Mouse (Mus musculus): ENCODE measurements around the gene Prlh. TPM values are rescaled to one million over a fixed set of nuclear protein-coding genes. Genes with fewer than 3 reads are reported as not detected.
A peak's percentile ranks its signal among the peaks of the same experiment; 100 is the strongest.

Gene Prlh
- polyA plus RNA-seq, 1 experiment from 2014 or later, result not detected

DNA sequence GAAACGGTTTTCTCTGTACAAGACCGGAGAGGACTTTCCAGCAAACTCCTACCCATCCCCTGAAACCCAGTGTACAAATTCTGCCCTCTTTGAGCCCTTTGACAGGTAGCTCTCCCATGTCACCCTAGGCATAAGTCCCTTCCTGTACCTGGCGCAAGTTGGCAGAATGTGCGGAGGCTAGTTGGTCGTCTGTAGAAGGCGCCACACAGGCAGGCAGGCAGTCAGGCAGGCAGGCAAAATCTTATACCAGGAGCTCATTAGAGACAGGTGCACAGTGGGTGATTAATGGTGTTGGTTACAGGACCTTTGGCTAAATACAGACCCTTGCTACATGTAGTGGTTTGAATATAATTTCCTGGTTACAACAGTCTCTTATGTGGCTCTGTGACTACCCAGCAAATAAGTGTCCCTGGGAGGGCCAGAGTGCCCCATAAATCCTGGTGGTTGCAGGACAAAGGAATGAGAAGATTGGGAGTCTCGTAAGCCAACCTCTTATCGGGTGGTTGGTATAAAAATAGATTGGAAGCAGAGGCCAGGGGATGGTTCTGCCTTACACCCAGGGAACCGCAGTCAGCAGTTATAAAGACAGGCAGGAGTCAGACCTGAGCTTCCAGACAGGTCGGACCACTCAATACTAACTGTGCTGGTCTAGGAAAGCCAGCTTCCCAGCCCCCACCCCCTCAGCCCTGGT is 47.1 kb downstream of the Prlh start:
- H3K27ac ChIP-seq (ENCODE audit: low read length), result no peak overlapping the region
- H3K27me3 ChIP-seq (ENCODE audit: control insufficient read depth, insufficient read depth, low read length), result no peaks in the 10 kb centered on the region
- ATAC-seq (ENCODE audit: insufficient number of reproducible peaks, insufficient read depth, low FRiP score, low read depth), result no peak
- WGBS, result 64% methylated on average over 10 of the region's 10 CpGs
- no peaks in the 10 kb centered on the region for H3K9me3 ChIP-seq (ENCODE audit: control insufficient read depth, low read depth, low read length)
- peak overlapping the region; percentile 98 for H3K4me2 ChIP-seq (replicated peaks; ENCODE audit: low read depth, low read length)
- H3K4me3 ChIP-seq (ENCODE audit: low read depth, low read length), result peak overlapping the region; percentile 74; the same call in 1 of the 2 replicates
- H3K36me3 ChIP-seq (ENCODE audit: control insufficient read depth, insufficient read depth, low read length), result no peaks in the 10 kb centered on the region
- no peak overlapping the region for H3K9ac ChIP-seq (replicated peaks; ENCODE audit: low read depth, low read length)
- H3K4me1 ChIP-seq (ENCODE audit: control insufficient read depth, insufficient read depth, low read length), result peaks cover 12% of the 10 kb centered on the region

DNA sequence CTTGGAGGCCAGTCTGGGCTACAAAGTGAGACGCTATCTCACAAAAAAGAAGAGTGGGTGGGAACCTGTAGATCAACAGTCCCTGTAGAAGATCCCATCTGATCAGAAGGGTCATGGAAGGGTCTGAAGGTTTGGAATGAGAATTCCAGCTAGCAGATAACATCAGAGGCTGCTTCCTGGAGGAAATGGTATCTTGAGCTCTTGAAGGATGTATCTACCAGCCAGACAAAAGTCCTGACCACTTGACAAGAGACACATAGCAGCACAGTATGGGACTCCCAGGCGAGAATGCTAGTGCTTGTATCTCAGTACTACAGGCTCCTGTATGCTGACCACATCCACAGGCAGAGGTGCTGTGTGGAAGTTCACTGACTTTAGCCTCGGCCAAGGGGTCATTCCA is 48.2 kb downstream of the Prlh start:
- Histone ChIP-seq H3K36me3 (ENCODE audit: control insufficient read depth, insufficient read depth, low read length) (no peaks in the 10 kb centered on the region), H3K27ac (ENCODE audit: low read length) (no peak overlapping the region), H3K9ac (replicated peaks; ENCODE audit: low read depth, low read length) (no peak overlapping the region), H3K4me3 (ENCODE audit: low read depth, low read length) (no peak overlapping the region), H3K27me3 (ENCODE audit: control insufficient read depth, insufficient read depth, low read length) (no peaks in the 10 kb centered on the region), H3K9me3 (ENCODE audit: control insufficient read depth, low read depth, low read length) (no peaks in the 10 kb centered on the region), H3K4me2 (replicated peaks; ENCODE audit: low read depth, low read length) (no peak overlapping the region), H3K4me1 (ENCODE audit: control insufficient read depth, insufficient read depth, low read length) (peaks cover 12% of the 10 kb centered on the region)
- 83% methylated on average over 3 of the region's 3 CpGs for WGBS
- ATAC-seq (ENCODE audit: insufficient number of reproducible peaks, insufficient read depth, low FRiP score, low read depth), result no peak

DNA sequence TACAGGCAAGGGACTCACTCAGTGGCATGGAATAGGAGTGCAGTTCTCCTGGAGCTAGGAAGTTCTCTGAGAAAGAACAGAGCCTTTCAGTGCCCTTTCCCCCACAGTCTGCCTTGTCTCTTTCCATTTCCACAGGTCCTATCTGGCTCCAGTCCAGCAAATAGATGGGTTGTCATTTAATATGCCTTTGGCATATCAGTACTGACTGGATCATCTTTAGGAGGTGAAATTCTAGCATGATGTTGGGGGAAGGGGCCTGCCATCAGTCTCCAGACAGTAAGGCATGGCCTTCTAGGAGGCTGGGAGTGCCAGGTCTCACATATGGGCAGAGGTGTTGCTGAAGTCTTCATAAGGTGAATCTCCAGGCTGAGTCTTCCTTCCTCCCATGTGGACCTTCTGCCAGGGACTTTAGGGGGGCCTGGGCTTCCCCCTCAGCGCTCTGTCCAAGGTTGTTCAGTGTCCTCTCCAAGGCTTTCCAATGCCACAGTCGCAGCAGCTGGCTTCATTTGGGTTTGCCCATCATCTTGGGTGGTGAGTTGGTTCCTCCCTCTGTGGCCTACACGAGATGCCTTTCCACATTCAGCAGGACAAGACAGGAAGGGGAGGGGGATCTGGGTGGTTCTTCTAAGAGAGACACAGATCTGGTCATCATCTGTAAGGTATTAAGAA is 49.1 kb downstream of the Prlh start:
- H3K9ac ChIP-seq (replicated peaks; ENCODE audit: low read depth, low read length), result no peak overlapping the region
- H3K36me3 ChIP-seq (ENCODE audit: control insufficient read depth, insufficient read depth, low read length), result no peaks in the 10 kb centered on the region
- H3K27ac ChIP-seq (ENCODE audit: low read length), result no peak overlapping the region
- no peaks in the 10 kb centered on the region for H3K9me3 ChIP-seq (ENCODE audit: control insufficient read depth, low read depth, low read length)
- H3K4me3 ChIP-seq (ENCODE audit: low read depth, low read length), result no peak overlapping the region
- no peak for ATAC-seq (ENCODE audit: insufficient number of reproducible peaks, insufficient read depth, low FRiP score, low read depth)
- H3K27me3 ChIP-seq (ENCODE audit: control insufficient read depth, insufficient read depth, low read length), result no peaks in the 10 kb centered on the region
- H3K4me2 ChIP-seq (replicated peaks; ENCODE audit: low read depth, low read length), result no peak overlapping the region
- 84% methylated on average over 3 of the region's 3 CpGs for WGBS
- peaks cover 15% of the 10 kb centered on the region for H3K4me1 ChIP-seq (ENCODE audit: control insufficient read depth, insufficient read depth, low read length)

DNA sequence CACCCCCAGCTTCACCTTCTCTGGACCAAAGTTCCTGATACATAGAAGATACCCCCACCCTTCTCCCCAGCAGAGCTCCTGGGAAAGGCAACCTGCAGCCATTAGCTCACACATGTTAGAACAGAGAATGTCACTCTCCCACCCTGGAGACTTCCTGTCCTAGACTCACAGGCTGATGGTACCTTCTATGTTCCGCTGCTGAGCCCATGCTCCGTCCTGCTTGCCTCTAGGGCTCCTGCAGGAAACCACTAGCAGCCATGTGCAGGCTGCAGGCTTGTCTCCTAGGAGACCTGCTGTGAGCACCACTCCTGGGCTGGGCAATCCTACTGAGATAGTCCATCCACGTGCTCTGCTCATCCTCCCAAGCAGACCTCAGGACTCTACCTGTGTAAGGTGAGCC is 49.7 kb downstream of the Prlh start:
- 85% methylated on average over 3 of the region's 3 CpGs for WGBS
- H3K27ac ChIP-seq (ENCODE audit: low read length), result no peak overlapping the region
- H3K27me3 ChIP-seq (ENCODE audit: control insufficient read depth, insufficient read depth, low read length), result no peaks in the 10 kb centered on the region
- ATAC-seq (ENCODE audit: insufficient number of reproducible peaks, insufficient read depth, low FRiP score, low read depth), result no peak
- no peak overlapping the region for H3K4me2 ChIP-seq (replicated peaks; ENCODE audit: low read depth, low read length)
- H3K4me3 ChIP-seq (ENCODE audit: low read depth, low read length), result no peak overlapping the region
- H3K9ac ChIP-seq (replicated peaks; ENCODE audit: low read depth, low read length), result no peak overlapping the region
- H3K4me1 ChIP-seq (ENCODE audit: control insufficient read depth, insufficient read depth, low read length), result peaks cover 15% of the 10 kb centered on the region
- H3K9me3 ChIP-seq (ENCODE audit: control insufficient read depth, low read depth, low read length), result no peaks in the 10 kb centered on the region
- H3K36me3 ChIP-seq (ENCODE audit: control insufficient read depth, insufficient read depth, low read length), result no peaks in the 10 kb centered on the region

Other genes with a start within 250 kb of the Prlh start
- gene Col6a3, start 109.1 kb upstream of the Prlh start, polyA plus RNA-seq (2014; fragmentation: Nextera tagmentation; extraction: Ambion mirVana), result 133 and 146 TPM in 2 replicates
- gene Mlph, start 38.0 kb upstream of the Prlh start, polyA plus RNA-seq (2014; fragmentation: Nextera tagmentation; extraction: Ambion mirVana), result 0.29 and 1.3 TPM in 2 replicates
- gene Rab17, start 16.6 kb downstream of the Prlh start, polyA plus RNA-seq (2014; fragmentation: Nextera tagmentation; extraction: Ambion mirVana), result 5.4 and 5.6 TPM in 2 replicates
- 54.3 and 60.7 TPM in 2 replicates for gene Lrrfip1, start 45.6 kb downstream of the Prlh start, polyA plus RNA-seq (2014; fragmentation: Nextera tagmentation; extraction: Ambion mirVana)
- gene Rbm44, start 192.0 kb downstream of the Prlh start, polyA plus RNA-seq (2014; fragmentation: Nextera tagmentation; extraction: Ambion mirVana), result 0.38 and 0.46 TPM in 2 replicates
- 4.2 and 4.6 TPM in 2 replicates for gene Ramp1, start 226.7 kb downstream of the Prlh start, polyA plus RNA-seq (2014; fragmentation: Nextera tagmentation; extraction: Ambion mirVana)